Mouse (Mus musculus) neural tube, embryonic 14.5 days (tissue): ENCODE measurements around the gene Caskin2. TPM values are rescaled to one million over a fixed set of nuclear protein-coding genes. Genes with fewer than 3 reads are reported as not detected.

Experiments used
- microRNA-seq: library from miRNA; unstranded; fragments of <30 nt; microRNA quantifications from one replicate; pipeline ENCODE4, GENCODE M21; 2016
- polyA plus RNA-seq: library from polyadenylated mRNA; unstranded; fragments of >200 nt; fragmentation: Nextera tagmentation; extraction: Ambion mirVana; gene quantifications from 2 replicates; pipeline ENCODE4 v1.2.1, GENCODE M21; 2014

Caskin2 gene
- polyA plus RNA-seq, 1 experiment from 2014 or later: 9.5 TPM

Small RNA genes lying within 50 kb of the gene (microRNA-seq; reads per million reads assigned to microRNA genes)
- gene Mir5621: not detected

Other genes starting within 250 kb of the Caskin2 start
- 98.2 and 98.9 TPM in 2 replicates for gene Nup85, start 249.2 kb downstream of the Caskin2 start, polyA plus RNA-seq
- 76.5 and 79.0 TPM in 2 replicates for gene Mrps7, start 209.7 kb downstream of the Caskin2 start, polyA plus RNA-seq
- 35.2 and 43.1 TPM in 2 replicates for gene Gga3, start 209.6 kb downstream of the Caskin2 start, polyA plus RNA-seq
- 11.0 and 12.3 TPM in 2 replicates for gene Mif4gd, start 200.7 kb downstream of the Caskin2 start, polyA plus RNA-seq
- 45.3 and 53.0 TPM in 2 replicates for gene Slc25a19, start 185.3 kb downstream of the Caskin2 start, polyA plus RNA-seq
- gene Grb2, start 105.0 kb downstream of the Caskin2 start, polyA plus RNA-seq: 115 and 126 TPM in 2 replicates
- gene Tmem94, start 48.2 kb downstream of the Caskin2 start, polyA plus RNA-seq: 17.0 and 21.7 TPM in 2 replicates
- 16.8 and 17.0 TPM in 2 replicates for gene Tsen54, start 1.1 kb upstream of the Caskin2 start, polyA plus RNA-seq
- 0.50 and 0.80 TPM in 2 replicates for gene Llgl2, start 10.4 kb upstream of the Caskin2 start, polyA plus RNA-seq
- 0.28 and 0.35 TPM in 2 replicates for gene Myo15b, start 44.8 kb upstream of the Caskin2 start, polyA plus RNA-seq
- gene Smim5, start 86.3 kb upstream of the Caskin2 start, polyA plus RNA-seq: 1.6 and 1.8 TPM in 2 replicates
- gene Smim6, start 98.4 kb upstream of the Caskin2 start, polyA plus RNA-seq: 0.43 and 0.64 TPM in 2 replicates
- 40.1 and 45.5 TPM in 2 replicates for gene Sap30bp, start 119.6 kb upstream of the Caskin2 start, polyA plus RNA-seq
- gene Recql5, start 119.8 kb upstream of the Caskin2 start, polyA plus RNA-seq: 15.3 and 19.9 TPM in 2 replicates
- gene Itgb4, start 161.1 kb upstream of the Caskin2 start, polyA plus RNA-seq: 1.6 and 2.3 TPM in 2 replicates
- 45.0 and 53.6 TPM in 2 replicates for gene Galk1, start 199.1 kb upstream of the Caskin2 start, polyA plus RNA-seq
- gene H3f3b, start 214.3 kb upstream of the Caskin2 start, polyA plus RNA-seq: 1,887 and 2,049 TPM in 2 replicates
- 29.1 and 29.5 TPM in 2 replicates for gene Unk, start 216.7 kb upstream of the Caskin2 start, polyA plus RNA-seq